Mouse (Mus musculus): ENCODE measurements around the gene Kdelr1. TPM values are rescaled to one million over a fixed set of nuclear protein-coding genes. Genes with fewer than 3 reads are reported as not detected.
"Not testable (repeated sequence)": the region's sequence is repeated elsewhere in the genome, so short reads cannot be mapped to it uniquely, and the experiment has no call there.

Kdelr1 gene
- polyA plus RNA-seq, 1 experiment from 2014 or later, result 85.2 TPM

DNA sequence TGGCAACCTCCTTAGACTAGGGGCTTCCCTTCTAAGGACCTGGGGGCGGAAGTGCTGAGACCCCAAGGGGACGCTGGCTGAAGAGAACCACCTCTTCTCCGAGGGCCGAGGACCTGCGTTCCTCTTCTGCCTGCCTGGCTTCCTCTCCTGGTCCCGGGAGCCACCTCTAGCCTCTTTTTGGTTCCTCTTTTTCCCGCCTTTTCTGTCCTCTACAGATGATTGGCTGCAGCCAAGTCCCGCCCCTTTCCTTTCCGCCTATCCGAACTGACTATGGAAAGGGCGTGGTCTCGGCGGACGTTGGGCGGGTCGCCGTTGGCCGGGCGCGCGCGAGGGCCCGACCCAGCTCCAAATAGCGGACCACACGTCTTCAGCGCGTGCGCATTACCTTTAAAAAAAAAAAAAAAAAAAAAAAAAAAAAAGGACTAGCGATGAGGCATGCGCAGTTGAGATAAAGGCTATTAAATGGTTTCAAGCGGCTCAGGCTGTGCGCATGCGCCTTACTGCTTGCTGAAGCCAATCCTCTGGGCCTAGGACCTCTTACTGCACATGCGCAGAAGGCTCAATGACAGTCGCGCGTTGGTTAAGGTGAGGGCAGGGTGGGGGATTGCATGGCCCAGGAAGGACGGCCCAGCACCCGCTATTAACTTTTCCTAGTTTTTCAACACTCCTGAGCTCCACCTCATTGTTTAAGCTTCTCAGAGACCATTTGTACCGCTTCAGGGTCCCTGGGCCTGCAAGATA, 24.1 kb downstream of the Kdelr1 start, which contains the start of the genes Syngr4 and Tmem143:
Syngr4 (minus strand) TSS at position 198 of the 741 bp plus-strand sequence.
Tmem143 (plus strand) TSS at position 425 of the 741 bp plus-strand sequence.
- Histone ChIP-seq H3K27ac (replicated peaks; ENCODE audit: low read depth, low read length) (no peak within 1 kb of the TSS), H3K27me3 (ENCODE audit: control insufficient read depth, insufficient read depth, low read length) (no peaks in the 10 kb centered on the region), H3K36me3 (replicated peaks; ENCODE audit: control insufficient read depth, insufficient read depth, low read depth, low read length) (no peaks in the 10 kb centered on the region), H3K4me2 (ENCODE audit: low read depth, low read length) (peak within 1 kb of the TSS; percentile 84), H3K4me3 (ENCODE audit: low read depth, low read length) (peak within 1 kb of the TSS; percentile 49), H3K9ac (replicated peaks; ENCODE audit: low read length) (peak within 1 kb of the TSS; percentile 72), H3K4me1 (ENCODE audit: control insufficient read depth, insufficient read depth, low read length) (no peaks in the 10 kb centered on the region), H3K9me3 (replicated peaks; ENCODE audit: control insufficient read depth, low read length) (no peaks in the 10 kb centered on the region)
- ATAC-seq (replicated peaks; ENCODE audit: insufficient number of reproducible peaks, low FRiP score, low TSS enrichment, low read depth), result peak; percentile 80
- WGBS, result under 1% methylated on average over 40 of the region's 40 CpGs
- peak; percentile 99 for DNase-seq (ENCODE audit: low spot score)

GRCm38 (mm10) chr7:45897258-45897757, 24.7 kb downstream of the Kdelr1 start:
- Histone ChIP-seq H3K27ac (replicated peaks; ENCODE audit: low read depth, low read length) (no peak overlapping the region), H3K27me3 (ENCODE audit: control insufficient read depth, insufficient read depth, low read length) (no peaks in the 10 kb centered on the region), H3K4me1 (ENCODE audit: control insufficient read depth, insufficient read depth, low read length) (no peaks in the 10 kb centered on the region), H3K36me3 (replicated peaks; ENCODE audit: control insufficient read depth, insufficient read depth, low read depth, low read length) (no peaks in the 10 kb centered on the region), H3K9me3 (replicated peaks; ENCODE audit: control insufficient read depth, low read length) (no peaks in the 10 kb centered on the region), H3K4me3 (ENCODE audit: low read depth, low read length) (peak overlapping the region; percentile 49), H3K4me2 (ENCODE audit: low read depth, low read length) (peak overlapping the region; percentile 84), H3K9ac (replicated peaks; ENCODE audit: low read length) (peak overlapping the region; percentile 72)
- ATAC-seq (replicated peaks; ENCODE audit: insufficient number of reproducible peaks, low FRiP score, low TSS enrichment, low read depth) (peak; percentile 56), DNase-seq (ENCODE audit: low spot score) (peak; percentile 59)
- WGBS, result 2% methylated on average over 19 of the region's 19 CpGs

- ATAC-seq (replicated peaks; ENCODE audit: insufficient number of reproducible peaks, low FRiP score, low TSS enrichment, low read depth); H3K4me1 ChIP-seq (ENCODE audit: control insufficient read depth, insufficient read depth, low read length); H3K4me3 ChIP-seq (ENCODE audit: low read depth, low read length); H3K27ac ChIP-seq (replicated peaks; ENCODE audit: low read depth, low read length); H3K9ac ChIP-seq (replicated peaks; ENCODE audit: low read length); H3K4me2 ChIP-seq (ENCODE audit: low read depth, low read length); H3K27me3 ChIP-seq (ENCODE audit: control insufficient read depth, insufficient read depth, low read length); H3K36me3 ChIP-seq (replicated peaks; ENCODE audit: control insufficient read depth, insufficient read depth, low read depth, low read length); H3K9me3 ChIP-seq (replicated peaks; ENCODE audit: control insufficient read depth, low read length): not testable (repeated sequence)
- 64% methylated on average over 4 of the region's 4 CpGs for WGBS
- peak; percentile 62 for DNase-seq (ENCODE audit: low spot score)
Observed at GRCm38 (mm10) chr7:45898125-45898524, 25.6 kb downstream of the Kdelr1 start.

DNA sequence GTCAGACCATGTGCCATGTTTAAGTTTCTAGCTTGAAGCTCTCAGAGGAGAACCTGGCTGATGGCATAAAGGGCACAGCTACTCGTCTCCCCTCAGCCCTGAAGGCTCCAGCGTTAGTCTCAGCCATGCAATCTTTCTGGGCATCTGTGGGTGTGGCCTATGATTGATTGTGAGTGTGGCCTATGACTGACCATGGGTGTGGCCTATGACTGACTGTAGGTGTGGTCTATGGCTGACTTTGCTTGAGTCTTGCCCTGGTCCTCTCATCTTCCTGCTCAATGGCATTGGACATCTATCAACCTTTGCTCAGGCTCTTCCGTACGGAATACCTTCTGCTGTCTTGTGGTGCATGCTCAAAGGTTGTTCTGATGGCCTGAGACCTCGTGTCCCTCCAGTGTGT, 29.0 kb downstream of the Kdelr1 start:
- H3K36me3 ChIP-seq (replicated peaks; ENCODE audit: control insufficient read depth, insufficient read depth, low read depth, low read length), result no peaks in the 10 kb centered on the region
- DNase-seq (ENCODE audit: low spot score) (peak; percentile 33), ATAC-seq (replicated peaks; ENCODE audit: insufficient number of reproducible peaks, low FRiP score, low TSS enrichment, low read depth) (no peak)
- H3K27ac ChIP-seq (replicated peaks; ENCODE audit: low read depth, low read length), result no peak overlapping the region
- WGBS, result 53% methylated on average over 5 of the region's 5 CpGs
- no peak overlapping the region for H3K9ac ChIP-seq (replicated peaks; ENCODE audit: low read length)
- H3K4me2 ChIP-seq (ENCODE audit: low read depth, low read length), result no peak overlapping the region
- H3K9me3 ChIP-seq (replicated peaks; ENCODE audit: control insufficient read depth, low read length), result no peaks in the 10 kb centered on the region
- H3K4me1 ChIP-seq (ENCODE audit: control insufficient read depth, insufficient read depth, low read length), result no peaks in the 10 kb centered on the region
- no peak overlapping the region for H3K4me3 ChIP-seq (ENCODE audit: low read depth, low read length)
- H3K27me3 ChIP-seq (ENCODE audit: control insufficient read depth, insufficient read depth, low read length), result no peaks in the 10 kb centered on the region

GRCm38 (mm10) chr7:45902481-45903002, 30.0 kb downstream of the Kdelr1 start:
- Histone ChIP-seq H3K27me3 (ENCODE audit: control insufficient read depth, insufficient read depth, low read length) (no peaks in the 10 kb centered on the region), H3K4me3 (ENCODE audit: low read depth, low read length) (no peak overlapping the region), H3K4me1 (ENCODE audit: control insufficient read depth, insufficient read depth, low read length) (no peaks in the 10 kb centered on the region), H3K9ac (replicated peaks; ENCODE audit: low read length) (no peak overlapping the region), H3K4me2 (ENCODE audit: low read depth, low read length) (no peak overlapping the region), H3K9me3 (replicated peaks; ENCODE audit: control insufficient read depth, low read length) (no peaks in the 10 kb centered on the region), H3K36me3 (replicated peaks; ENCODE audit: control insufficient read depth, insufficient read depth, low read depth, low read length) (no peaks in the 10 kb centered on the region), H3K27ac (replicated peaks; ENCODE audit: low read depth, low read length) (no peak overlapping the region)
- WGBS, result 76% methylated on average over 12 of the region's 12 CpGs
- DNase-seq (ENCODE audit: low spot score) (peak; percentile 30), ATAC-seq (replicated peaks; ENCODE audit: insufficient number of reproducible peaks, low FRiP score, low TSS enrichment, low read depth) (no peak)

- WGBS, result 85% methylated on average over 9 of the region's 9 CpGs
- Histone ChIP-seq H3K9ac (replicated peaks; ENCODE audit: low read length) (no peak overlapping the region), H3K4me1 (ENCODE audit: control insufficient read depth, insufficient read depth, low read length) (no peaks in the 10 kb centered on the region), H3K4me2 (ENCODE audit: low read depth, low read length) (no peak overlapping the region), H3K36me3 (replicated peaks; ENCODE audit: control insufficient read depth, insufficient read depth, low read depth, low read length) (no peaks in the 10 kb centered on the region), H3K27ac (replicated peaks; ENCODE audit: low read depth, low read length) (no peak overlapping the region), H3K4me3 (ENCODE audit: low read depth, low read length) (no peak overlapping the region), H3K9me3 (replicated peaks; ENCODE audit: control insufficient read depth, low read length) (no peaks in the 10 kb centered on the region), H3K27me3 (ENCODE audit: control insufficient read depth, insufficient read depth, low read length) (no peaks in the 10 kb centered on the region)
- no peak for DNase-seq (ENCODE audit: low spot score)
- no peak for ATAC-seq (replicated peaks; ENCODE audit: insufficient number of reproducible peaks, low FRiP score, low TSS enrichment, low read depth)
Observed at GRCm38 (mm10) chr7:45906622-45907021, 34.0 kb downstream of the Kdelr1 start.

GRCm38 (mm10) chr7:45908384-45908783, 35.8 kb downstream of the Kdelr1 start:
- no peaks in the 10 kb centered on the region for H3K9me3 ChIP-seq (replicated peaks; ENCODE audit: control insufficient read depth, low read length)
- no peak overlapping the region for H3K27ac ChIP-seq (replicated peaks; ENCODE audit: low read depth, low read length)
- DNase-seq (ENCODE audit: low spot score) (no peak), ATAC-seq (replicated peaks; ENCODE audit: insufficient number of reproducible peaks, low FRiP score, low TSS enrichment, low read depth) (no peak)
- H3K4me2 ChIP-seq (ENCODE audit: low read depth, low read length), result no peak overlapping the region
- no peaks in the 10 kb centered on the region for H3K27me3 ChIP-seq (ENCODE audit: control insufficient read depth, insufficient read depth, low read length)
- H3K9ac ChIP-seq (replicated peaks; ENCODE audit: low read length), result no peak overlapping the region
- no peaks in the 10 kb centered on the region for H3K36me3 ChIP-seq (replicated peaks; ENCODE audit: control insufficient read depth, insufficient read depth, low read depth, low read length)
- no peaks in the 10 kb centered on the region for H3K4me1 ChIP-seq (ENCODE audit: control insufficient read depth, insufficient read depth, low read length)
- no peak overlapping the region for H3K4me3 ChIP-seq (ENCODE audit: low read depth, low read length)

GRCm38 (mm10) chr7:45909145-45909544, 36.6 kb downstream of the Kdelr1 start:
- H3K4me2 ChIP-seq (ENCODE audit: low read depth, low read length), result no peak overlapping the region
- H3K36me3 ChIP-seq (replicated peaks; ENCODE audit: control insufficient read depth, insufficient read depth, low read depth, low read length), result no peaks in the 10 kb centered on the region
- H3K4me1 ChIP-seq (ENCODE audit: control insufficient read depth, insufficient read depth, low read length), result no peaks in the 10 kb centered on the region
- no peak overlapping the region for H3K27ac ChIP-seq (replicated peaks; ENCODE audit: low read depth, low read length)
- no peak for ATAC-seq (replicated peaks; ENCODE audit: insufficient number of reproducible peaks, low FRiP score, low TSS enrichment, low read depth)
- 94% methylated on average over 16 of the region's 16 CpGs for WGBS
- H3K9me3 ChIP-seq (replicated peaks; ENCODE audit: control insufficient read depth, low read length), result no peaks in the 10 kb centered on the region
- H3K4me3 ChIP-seq (ENCODE audit: low read depth, low read length), result no peak overlapping the region
- H3K27me3 ChIP-seq (ENCODE audit: control insufficient read depth, insufficient read depth, low read length), result no peaks in the 10 kb centered on the region
- DNase-seq (ENCODE audit: low spot score), result no peak
- no peak overlapping the region for H3K9ac ChIP-seq (replicated peaks; ENCODE audit: low read length)
